Mouse (Mus musculus): ENCODE measurements around the gene Sh3rf1. TPM values are rescaled to one million over a fixed set of nuclear protein-coding genes. Genes with fewer than 3 reads are reported as not detected.

Gene Sh3rf1
- polyA plus RNA-seq, 1 experiment from 2014 or later = 13.0 TPM

DNA sequence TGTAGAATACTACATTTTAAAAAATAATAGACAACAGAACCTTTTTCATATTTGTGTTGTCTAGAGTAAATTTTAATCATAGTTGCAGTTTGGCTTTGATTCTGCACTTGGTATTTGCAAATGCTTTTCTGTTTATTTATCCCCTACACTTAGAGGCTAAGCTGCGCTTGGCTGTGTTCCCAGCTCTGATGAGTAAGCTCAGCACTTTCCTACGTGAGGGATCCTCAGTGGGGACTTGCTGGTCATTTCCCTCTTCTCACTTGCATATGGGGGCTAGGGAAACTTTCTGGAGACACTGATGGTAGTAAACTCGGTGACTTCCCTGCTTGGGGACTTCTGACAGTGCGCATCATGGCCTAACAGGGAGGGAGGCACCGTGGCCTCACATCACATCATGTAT lies 41.7 kb downstream of the Sh3rf1 start:
- no peaks in the 10 kb centered on the region for H3K27me3 ChIP-seq
- H3K4me3 ChIP-seq (replicated peaks) = no peak overlapping the region
- H3K4me2 ChIP-seq (replicated peaks) = no peak overlapping the region
- WGBS = 47% methylated on average over 5 of the region's 5 CpGs
- H3K36me3 ChIP-seq = no peaks in the 10 kb centered on the region
- H3K9ac ChIP-seq = no peak overlapping the region
- peaks cover 26% of the 10 kb centered on the region for H3K4me1 ChIP-seq
- H3K27ac ChIP-seq (replicated peaks) = peak overlapping the region; percentile 70
- H3K9me3 ChIP-seq (replicated peaks) = no peaks in the 10 kb centered on the region
- no peak; the same call in 1 of the 2 replicates for ATAC-seq (ENCODE audit: insufficient number of reproducible peaks, low FRiP score, low TSS enrichment, low read depth)

- WGBS = 92% methylated on average over 1 of the region's 1 CpGs
- ATAC-seq (ENCODE audit: insufficient number of reproducible peaks, low FRiP score, low TSS enrichment, low read depth) = no peak
Measured at GRCm38 (mm10) chr8:61267061-61267460, 43.4 kb downstream of the Sh3rf1 start.

DNA sequence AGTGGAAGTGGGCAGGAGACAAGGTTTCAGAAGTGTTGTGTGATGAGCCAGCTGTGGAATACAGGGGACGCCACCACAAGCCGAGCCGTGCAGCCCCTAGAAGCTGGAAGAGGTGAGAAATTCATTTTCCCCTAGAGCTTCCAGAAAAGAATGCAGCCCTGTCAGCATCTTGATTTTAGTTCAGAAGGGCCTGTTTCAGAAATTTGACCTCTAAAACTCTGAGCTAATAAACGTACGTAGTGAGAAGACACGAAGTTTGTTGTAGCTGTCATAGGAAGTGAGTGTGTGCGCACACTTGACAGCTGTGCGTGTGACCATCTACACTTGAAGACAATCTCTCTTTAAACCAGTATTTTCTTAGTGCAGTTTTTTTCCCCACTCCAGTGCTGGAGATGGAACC lies 44.0 kb downstream of the Sh3rf1 start:
- 61% methylated on average over 8 of the region's 8 CpGs for WGBS
- Histone ChIP-seq H3K4me2 (replicated peaks) (no peak overlapping the region), H3K36me3 (no peaks in the 10 kb centered on the region), H3K9ac (no peak overlapping the region), H3K27ac (replicated peaks) (no peak overlapping the region), H3K4me1 (peaks cover 26% of the 10 kb centered on the region), H3K9me3 (replicated peaks) (no peaks in the 10 kb centered on the region), H3K4me3 (replicated peaks) (no peak overlapping the region), H3K27me3 (no peaks in the 10 kb centered on the region)
- ATAC-seq (ENCODE audit: insufficient number of reproducible peaks, low FRiP score, low TSS enrichment, low read depth) = no peak

More at GRCm38 (mm10) chr8:61267061-61267460, 43.4 kb downstream of the Sh3rf1 start:
- no peak overlapping the region for H3K27ac ChIP-seq (replicated peaks)
- H3K9ac ChIP-seq = no peak overlapping the region
- peaks cover 24% of the 10 kb centered on the region for H3K4me1 ChIP-seq
- H3K4me2 ChIP-seq (replicated peaks) = no peak overlapping the region
- H3K4me3 ChIP-seq (replicated peaks) = no peak overlapping the region
- H3K9me3 ChIP-seq (replicated peaks) = no peaks in the 10 kb centered on the region
- no peaks in the 10 kb centered on the region for H3K36me3 ChIP-seq
- no peaks in the 10 kb centered on the region for H3K27me3 ChIP-seq

DNA sequence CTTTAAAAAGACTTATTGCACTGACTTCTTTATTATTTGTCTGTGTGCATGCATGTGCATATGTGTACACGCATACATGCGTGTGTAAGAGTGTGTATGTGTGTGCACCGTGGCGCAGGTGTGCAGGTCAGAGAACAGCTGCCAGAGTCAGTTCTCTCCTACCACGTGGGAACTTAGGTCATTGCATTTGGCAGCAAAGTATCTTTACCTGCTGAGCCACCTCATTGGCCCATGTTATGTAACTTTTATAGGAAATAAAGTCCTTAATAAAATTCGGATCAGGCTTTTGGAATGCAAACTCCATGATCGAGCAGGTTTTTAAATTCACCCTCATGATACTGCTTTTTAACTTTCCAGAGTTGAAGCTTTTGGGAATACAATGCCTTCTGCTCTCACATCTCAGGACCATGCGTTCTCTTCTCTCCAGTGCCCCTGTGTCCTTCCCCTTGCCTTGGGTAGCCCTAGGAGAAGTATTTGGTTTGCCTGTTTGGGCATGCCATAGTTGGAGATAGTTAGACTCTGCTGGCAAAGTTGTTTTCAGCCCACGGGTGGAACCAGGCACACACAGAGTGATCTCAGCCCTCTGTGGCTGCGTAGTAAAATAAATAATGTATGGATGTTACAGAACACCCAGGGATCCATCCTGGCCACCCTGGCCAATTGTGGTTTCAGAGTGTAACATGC lies 44.7 kb downstream of the Sh3rf1 start:
- ATAC-seq (ENCODE audit: insufficient number of reproducible peaks, low FRiP score, low TSS enrichment, low read depth) = no peak
- H3K36me3 ChIP-seq = no peaks in the 10 kb centered on the region
- H3K4me2 ChIP-seq (replicated peaks) = no peak overlapping the region
- no peak overlapping the region for H3K4me3 ChIP-seq (replicated peaks)
- WGBS = 73% methylated on average over 10 of the region's 10 CpGs
- no peak overlapping the region for H3K27ac ChIP-seq (replicated peaks)
- no peaks in the 10 kb centered on the region for H3K27me3 ChIP-seq
- H3K4me1 ChIP-seq = peaks cover 31% of the 10 kb centered on the region
- H3K9ac ChIP-seq = no peak overlapping the region
- no peaks in the 10 kb centered on the region for H3K9me3 ChIP-seq (replicated peaks)

DNA sequence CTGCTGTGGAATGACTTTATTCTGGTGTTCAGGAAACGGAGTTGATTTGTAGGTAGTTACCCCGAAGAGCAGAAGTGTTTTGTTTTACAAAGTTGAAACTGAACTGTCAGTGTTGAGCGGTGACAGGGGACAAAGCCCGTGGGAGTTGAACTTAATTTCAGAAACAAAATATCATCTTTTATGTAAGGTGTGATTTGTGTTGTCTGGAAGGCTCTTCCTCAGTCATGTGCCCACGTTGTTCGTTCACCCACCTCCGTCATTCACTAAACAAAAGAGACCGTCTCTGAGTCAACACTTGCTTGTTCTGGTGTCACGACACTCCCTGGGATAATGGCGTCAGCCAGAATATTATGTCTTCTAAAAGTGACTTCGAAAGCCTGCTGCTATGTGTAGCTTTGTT lies 46.3 kb downstream of the Sh3rf1 start:
- no peak overlapping the region for H3K4me2 ChIP-seq (replicated peaks)
- H3K36me3 ChIP-seq = no peaks in the 10 kb centered on the region
- no peak overlapping the region for H3K4me3 ChIP-seq (replicated peaks)
- no peak overlapping the region for H3K9ac ChIP-seq
- H3K27me3 ChIP-seq = no peaks in the 10 kb centered on the region
- peaks cover 39% of the 10 kb centered on the region for H3K4me1 ChIP-seq
- no peaks in the 10 kb centered on the region for H3K9me3 ChIP-seq (replicated peaks)
- H3K27ac ChIP-seq (replicated peaks) = no peak overlapping the region
- ATAC-seq (ENCODE audit: insufficient number of reproducible peaks, low FRiP score, low TSS enrichment, low read depth) = no peak
- WGBS = 82% methylated on average over 11 of the region's 11 CpGs

DNA sequence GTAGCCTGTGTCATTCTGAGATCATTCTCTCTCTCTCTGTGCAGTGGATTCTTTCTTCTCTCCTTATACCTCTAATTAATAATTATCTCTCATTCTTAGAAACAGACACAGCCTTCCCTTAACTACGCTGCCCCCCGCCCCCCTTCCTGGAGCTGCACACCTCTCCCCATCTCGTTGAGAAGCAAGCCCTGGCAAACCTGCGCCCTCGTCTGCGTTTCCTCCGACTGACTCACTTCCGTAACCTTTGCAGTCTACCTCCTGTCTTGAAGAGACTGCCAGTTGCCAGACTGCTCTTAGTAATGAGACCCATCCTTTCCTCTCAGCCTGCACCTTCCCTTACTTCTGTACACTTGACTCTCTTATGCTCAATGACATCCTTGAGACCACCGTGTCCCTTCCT lies 46.9 kb downstream of the Sh3rf1 start:
- Histone ChIP-seq H3K27me3 (no peaks in the 10 kb centered on the region), H3K4me1 (peaks cover 39% of the 10 kb centered on the region), H3K4me3 (replicated peaks) (no peak overlapping the region), H3K9me3 (replicated peaks) (no peaks in the 10 kb centered on the region), H3K9ac (no peak overlapping the region), H3K36me3 (no peaks in the 10 kb centered on the region), H3K27ac (replicated peaks) (no peak overlapping the region), H3K4me2 (replicated peaks) (no peak overlapping the region)
- no peak for ATAC-seq (ENCODE audit: insufficient number of reproducible peaks, low FRiP score, low TSS enrichment, low read depth)
- 62% methylated on average over 9 of the region's 9 CpGs for WGBS

- no peak overlapping the region for H3K4me3 ChIP-seq (replicated peaks)
- H3K9me3 ChIP-seq (replicated peaks) = no peaks in the 10 kb centered on the region
- H3K9ac ChIP-seq = no peak overlapping the region
- H3K36me3 ChIP-seq = no peaks in the 10 kb centered on the region
- no peak for ATAC-seq (ENCODE audit: insufficient number of reproducible peaks, low FRiP score, low TSS enrichment, low read depth)
- H3K4me2 ChIP-seq (replicated peaks) = no peak overlapping the region
- H3K4me1 ChIP-seq = peaks cover 39% of the 10 kb centered on the region
- H3K27me3 ChIP-seq = no peaks in the 10 kb centered on the region
- WGBS = 65% methylated on average over 4 of the region's 6 CpGs
- H3K27ac ChIP-seq (replicated peaks) = no peak overlapping the region
Measured at GRCm38 (mm10) chr8:61270961-61271360, 47.3 kb downstream of the Sh3rf1 start.

GRCm38 (mm10) chr8:61272838-61273237 lies 49.2 kb downstream of the Sh3rf1 start:
- Histone ChIP-seq H3K36me3 (no peaks in the 10 kb centered on the region), H3K4me2 (replicated peaks) (no peak overlapping the region), H3K4me3 (replicated peaks) (no peak overlapping the region), H3K9me3 (replicated peaks) (no peaks in the 10 kb centered on the region), H3K27ac (replicated peaks) (no peak overlapping the region), H3K9ac (no peak overlapping the region), H3K27me3 (no peaks in the 10 kb centered on the region), H3K4me1 (peaks cover 44% of the 10 kb centered on the region)
- ATAC-seq (ENCODE audit: insufficient number of reproducible peaks, low FRiP score, low TSS enrichment, low read depth) = no peak
- 63% methylated on average over 3 of the region's 3 CpGs for WGBS

DNA sequence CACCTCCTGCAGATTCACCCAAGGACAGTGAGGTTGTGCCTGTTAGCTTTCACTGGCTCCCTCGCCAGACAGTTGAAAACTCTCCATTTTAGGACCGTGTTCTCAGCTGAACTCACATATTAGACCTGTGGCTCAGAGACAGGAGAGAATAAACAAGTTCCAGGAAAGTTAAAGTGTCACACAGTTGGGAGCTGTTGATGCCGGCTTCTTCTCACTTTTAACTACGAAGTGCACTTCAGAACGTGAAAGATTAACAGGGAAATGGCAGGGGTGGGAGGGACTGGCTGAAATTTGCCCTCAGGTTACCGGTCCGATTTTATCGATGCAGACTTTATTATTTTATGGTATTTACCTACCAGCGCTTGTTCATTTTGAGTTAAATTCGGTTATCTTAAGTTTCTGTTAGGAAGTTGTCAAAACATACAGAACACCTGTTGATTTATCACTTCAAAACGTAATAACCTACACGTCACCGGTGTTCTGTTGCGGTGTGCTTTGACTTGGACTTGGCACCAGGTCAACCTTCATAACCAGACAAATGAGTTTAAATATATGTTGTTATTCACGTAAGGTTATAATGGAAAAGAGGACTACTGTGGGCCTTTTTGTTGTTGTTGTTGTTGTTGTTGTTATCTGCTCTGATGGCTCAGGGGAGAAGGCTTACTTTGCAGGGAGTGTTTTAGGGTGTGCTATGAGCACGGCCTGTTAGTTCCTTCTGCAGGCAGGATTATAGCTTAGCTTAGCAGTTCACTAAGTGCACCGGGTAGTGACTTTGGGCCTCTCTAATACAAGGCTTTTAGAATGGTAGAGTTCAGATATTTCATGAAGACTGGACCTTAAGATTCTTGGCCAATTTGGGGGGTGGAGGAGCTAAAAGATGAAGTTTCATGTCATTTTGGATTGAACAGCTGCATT lies 49.9 kb downstream of the Sh3rf1 start:
- WGBS = 68% methylated on average over 17 of the region's 17 CpGs

GRCm38 (mm10) chr8:61274602-61275462 lies 51.2 kb downstream of the Sh3rf1 start:
- no peaks in the 10 kb centered on the region for H3K27me3 ChIP-seq
- no peak for ATAC-seq (ENCODE audit: insufficient number of reproducible peaks, low FRiP score, low TSS enrichment, low read depth)
- H3K4me2 ChIP-seq (replicated peaks) = no peak overlapping the region
- H3K4me3 ChIP-seq (replicated peaks) = no peak overlapping the region
- H3K27ac ChIP-seq (replicated peaks) = no peak overlapping the region
- H3K4me1 ChIP-seq = peaks cover 34% of the 10 kb centered on the region
- WGBS = 35% methylated on average over 10 of the region's 10 CpGs
- no peak overlapping the region for H3K9ac ChIP-seq
- H3K36me3 ChIP-seq = no peaks in the 10 kb centered on the region
- no peaks in the 10 kb centered on the region for H3K9me3 ChIP-seq (replicated peaks)

More for the DNA sequence above, 49.9 kb downstream of the Sh3rf1 start:
- no peak for ATAC-seq (ENCODE audit: insufficient number of reproducible peaks, low FRiP score, low TSS enrichment, low read depth)
- Histone ChIP-seq H3K27ac (replicated peaks) (no peak overlapping the region), H3K27me3 (no peaks in the 10 kb centered on the region), H3K9ac (no peak overlapping the region), H3K4me2 (replicated peaks) (no peak overlapping the region), H3K4me3 (replicated peaks) (no peak overlapping the region), H3K4me1 (peaks cover 40% of the 10 kb centered on the region), H3K36me3 (no peaks in the 10 kb centered on the region), H3K9me3 (replicated peaks) (no peaks in the 10 kb centered on the region)
